Mouse (Mus musculus): ENCODE data around the gene Plaa.

- TF ChIP-seq ZNF384 (IDR thresholded peaks at IDR 0.05; ENCODE audit: low read depth, low read length) (no peak), POLR2A (IDR thresholded peaks at IDR 0.05; ENCODE audit: low read depth, low read length) (no peak), CHD2 (IDR thresholded peaks at IDR 0.05; ENCODE audit: low read length) (no peak), ZKSCAN1 (IDR thresholded peaks at IDR 0.05; ENCODE audit: borderline replicate concordance, low read depth, low read length) (no peak), UBTF (IDR thresholded peaks at IDR 0.05; ENCODE audit: low read depth, low read length) (no peak), MAX (IDR thresholded peaks at IDR 0.05; ENCODE audit: low read length) (no peak)
Observed at GRCm38 (mm10) chr4:94591765-94592381, 11.2 kb downstream of the Plaa start.
